Comparison of ENCODE assay signal across 8 mouse cellular contexts in genomic region chr12:8207978-8208403, GRCm38 (mm10). TPM values are rescaled to one million over a fixed set of nuclear protein-coding genes. Genes with fewer than 3 reads are reported as not detected.
DNase-seq lines count a peak whose midpoint lies in the region; ATAC-seq and TF ChIP-seq lines count a peak whose summit lies in the region.

Ldah (plus strand) TSS chr12:8208107.

- DNase-seq in brain, embryonic 18.5 days (ENCODE audit: low read depth, low spot score), result peak; percentile 78
- DNase-seq in kidney, postnatal 10 days, result peak; percentile 93
- peak; percentile 88 to 93 for DNase-seq in natural killer cell, adult 2 months (ENCODE audit: low spot score in 2 of 2)

- TF ChIP-seq CTCF in C2C12 (IDR thresholded peaks at IDR 0.05; ENCODE audit: control insufficient read depth, insufficient read depth, insufficient read length), result no peak

- under 1% methylated on average over 34 of the region's 34 CpGs for WGBS in heart, embryonic 13.5 days
- 0% methylated on average over 34 of the region's 34 CpGs for WGBS in liver, embryonic 12.5 days (ENCODE audit: insufficient replicate concordance)
- 0% methylated on average over 34 of the region's 34 CpGs for WGBS in stomach, embryonic 15.5 days

- H3K4me2 ChIP-seq in heart, embryonic 13.5 days, result peak within 1 kb of the TSS; percentile 81
- peak within 1 kb of the TSS; percentile 76 for H3K4me2 ChIP-seq in liver, embryonic 12.5 days
- H3K4me2 ChIP-seq in stomach, embryonic 15.5 days, result peak within 1 kb of the TSS; percentile 52

- peak; percentile 99 for ATAC-seq in erythroid progenitor cell, adult 5-6 weeks (replicated peaks; ENCODE audit: low FRiP score, poor library complexity, severe bottlenecking)
- ATAC-seq in heart, embryonic 13.5 days (ENCODE audit: extremely low read depth, insufficient number of reproducible peaks, low FRiP score, low TSS enrichment), result peak; percentile 94
- ATAC-seq in liver, embryonic 12.5 days, result peak; percentile 96
- peak; percentile 96 for ATAC-seq in stomach, embryonic 15.5 days (ENCODE audit: insufficient read depth, low FRiP score, low read depth)

- H3K4me3 ChIP-seq in C2C12 (ENCODE audit: insufficient read depth, poor library complexity, severe bottlenecking), result peak within 1 kb of the TSS; percentile 68
- peak within 1 kb of the TSS; percentile 81 for H3K4me3 ChIP-seq in heart, embryonic 13.5 days
- peak within 1 kb of the TSS; percentile 88 for H3K4me3 ChIP-seq in liver, embryonic 12.5 days
- H3K4me3 ChIP-seq in stomach, embryonic 15.5 days (replicated peaks), result peak within 1 kb of the TSS; percentile 82

- peaks cover 52% of the 10 kb centered on the region for H3K79me2 ChIP-seq in C2C12 (ENCODE audit: control insufficient read depth, insufficient read depth)

- peaks cover 43% of the 10 kb centered on the region for H3K79me3 ChIP-seq in C2C12 (ENCODE audit: low read depth)

- peak within 1 kb of the TSS; percentile 89 for H3K9ac ChIP-seq in heart, embryonic 13.5 days
- H3K9ac ChIP-seq in liver, embryonic 12.5 days, result peak within 1 kb of the TSS; percentile 83
- peak within 1 kb of the TSS; percentile 52; the same call in 1 of the 2 replicates for H3K9ac ChIP-seq in stomach, embryonic 15.5 days

- peak within 1 kb of the TSS; percentile 36; the same call in 1 of the 2 replicates for H3K27ac ChIP-seq in heart, embryonic 13.5 days (replicated peaks)
- H3K27ac ChIP-seq in liver, embryonic 12.5 days, result peak within 1 kb of the TSS; percentile 73
- H3K27ac ChIP-seq in stomach, embryonic 15.5 days, result no peak within 1 kb of the TSS; the same call in 1 of the 2 replicates

- H3K9me3 ChIP-seq in heart, embryonic 13.5 days, result no peaks in the 10 kb centered on the region
- no peaks in the 10 kb centered on the region for H3K9me3 ChIP-seq in liver, embryonic 12.5 days (replicated peaks)
- no peaks in the 10 kb centered on the region for H3K9me3 ChIP-seq in stomach, embryonic 15.5 days

- H3K36me3 ChIP-seq in C2C12 (ENCODE audit: control insufficient read depth, insufficient read depth), result no peaks in the 10 kb centered on the region
- H3K36me3 ChIP-seq in heart, embryonic 13.5 days, result peaks cover 7% of the 10 kb centered on the region
- no peaks in the 10 kb centered on the region for H3K36me3 ChIP-seq in liver, embryonic 12.5 days
- H3K36me3 ChIP-seq in stomach, embryonic 15.5 days, result no peaks in the 10 kb centered on the region

- no peaks in the 10 kb centered on the region for H3K27me3 ChIP-seq in C2C12 (ENCODE audit: control insufficient read depth, insufficient read depth, insufficient read length)
- peaks cover 2% of the 10 kb centered on the region; the same call in 1 of the 2 replicates for H3K27me3 ChIP-seq in heart, embryonic 13.5 days (replicated peaks)
- no peaks in the 10 kb centered on the region for H3K27me3 ChIP-seq in liver, embryonic 12.5 days (replicated peaks)
- H3K27me3 ChIP-seq in stomach, embryonic 15.5 days (replicated peaks), result no peaks in the 10 kb centered on the region

- H3K4me1 ChIP-seq in heart, embryonic 13.5 days, result peaks cover 12% of the 10 kb centered on the region
- peaks cover 13% of the 10 kb centered on the region for H3K4me1 ChIP-seq in liver, embryonic 12.5 days
- no peaks in the 10 kb centered on the region for H3K4me1 ChIP-seq in stomach, embryonic 15.5 days

- H3ac ChIP-seq in C2C12 (ENCODE audit: control insufficient read depth, insufficient read length, low read depth), result peak within 1 kb of the TSS; percentile 64

TF ChIP-seq in C2C12, 6 proteins besides CTCF, POLR2A, EP300 and RAD21:
- TF ChIP-seq MYOG (IDR thresholded peaks at IDR 0.05; ENCODE audit: control insufficient read depth, extremely low read depth, insufficient read length) (no peak), MAX (IDR thresholded peaks at IDR 0.05) (peak; percentile 30), MYOD1 (IDR thresholded peaks at IDR 0.05; ENCODE audit: control insufficient read depth, insufficient read length, low read depth) (no peak), USF1 (IDR thresholded peaks at IDR 0.05; ENCODE audit: low read depth) (peak; percentile 15)

RNA-seq across cellular contexts. Expression of gene Ldah, which starts in this region (rescaled TPM):
- 52.7 TPM for polyA plus RNA-seq in C2C12 (2012; fragmentation: generic; extraction: Trizol)
- total RNA-seq in erythroid progenitor cell, adult 5-6 weeks (2015; ENCODE audit: low replicate concordance), result 15.1 and 27.7 TPM in 2 replicates
- total RNA-seq in erythroid progenitor cell, adult 5-6 weeks (2017; ENCODE audit: low replicate concordance), result 4.6 and 8.5 TPM in 2 replicates
- 47.9 and 53.9 TPM in 2 replicates for polyA plus RNA-seq in heart, embryonic 13.5 days (2015; fragmentation: Nextera tagmentation; extraction: Ambion mirVana)
- 36.6 and 42.8 TPM in 2 replicates for polyA plus RNA-seq in liver, embryonic 12.5 days (2016; fragmentation: Nextera tagmentation; extraction: Ambion mirVana)
- 56.5 and 59.5 TPM in 2 replicates for polyA plus RNA-seq in stomach, embryonic 15.5 days (2015; fragmentation: Nextera tagmentation; extraction: Ambion mirVana)
